Mouse (Mus musculus) heart, adult 2 months (tissue): ENCODE results near the gene Prpsap1.

Experiments
- CTCF ChIP-seq: fragments of 200-600 bp; IDR thresholded peaks from 2 replicates; pipeline ENCODE4 v1.8.1; 2022; ENCODE audit warnings: antibody characterized with exemption, mild to moderate bottlenecking, moderate library complexity
- EP300 ChIP-seq: fragments of 200-500 bp; IDR thresholded peaks from 2 replicates; pipeline ENCODE4 v1.6.1; 2011; ENCODE audit warnings: low read depth, low read length, control low read depth; ENCODE audit not compliant: insufficient read depth
- POLR2A ChIP-seq: fragments of 200-500 bp; IDR thresholded peaks from 2 replicates; pipeline ENCODE4 v1.6.1; 2011; ENCODE audit warnings: mild to moderate bottlenecking, low read depth, low read length, control low read depth; ENCODE audit not compliant: insufficient read depth

DNA sequence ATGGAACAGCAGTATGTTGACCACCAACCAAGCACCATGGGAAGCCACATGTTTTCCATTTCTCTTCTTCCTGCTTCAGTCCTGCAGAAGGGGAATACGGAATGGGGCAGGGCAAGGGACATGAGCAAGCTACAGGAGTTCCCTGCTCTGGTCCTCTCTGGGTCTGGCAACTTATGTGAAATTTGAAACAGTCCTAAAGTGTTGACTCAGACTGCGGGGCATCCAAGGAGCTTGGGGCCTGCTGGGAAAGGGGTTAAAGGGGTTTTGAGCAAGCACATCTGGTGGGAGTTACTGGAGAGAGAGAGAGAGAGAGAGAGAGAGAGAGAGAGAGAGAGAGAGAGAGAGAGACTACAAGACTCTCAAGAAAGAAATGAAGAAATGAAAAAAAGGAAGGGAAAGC, 14.7 kb upstream of the Prpsap1 start:
- TF ChIP-seq POLR2A (no peak), CTCF (no peak), EP300 (no peak)
